Mouse (Mus musculus): ENCODE data around the gene Sp7. TPM values are rescaled to one million over a fixed set of nuclear protein-coding genes. Genes with fewer than 3 reads are reported as not detected.
"Not testable (repeated sequence)": the region's sequence is repeated elsewhere in the genome, so short reads cannot be mapped to it uniquely, and the experiment has no call there.

Gene Sp7
- polyA plus RNA-seq, 1 experiment from 2014 or later: 1.3 TPM

GRCm38 (mm10) chr15:102352177-102352576, 14.8 kb downstream of the Sp7 start:
- 60% methylated on average over 2 of the region's 2 CpGs for WGBS
- H3K4me2 ChIP-seq (replicated peaks; ENCODE audit: low read depth, low read length): no peak overlapping the region
- H3K4me1 ChIP-seq (ENCODE audit: insufficient read depth, low read length): peaks cover 18% of the 10 kb centered on the region
- no peak overlapping the region for H3K9ac ChIP-seq (replicated peaks; ENCODE audit: low read length)
- ATAC-seq (ENCODE audit: low FRiP score, low TSS enrichment): no peak
- no peak overlapping the region for H3K4me3 ChIP-seq (ENCODE audit: low read length)
- no peaks in the 10 kb centered on the region for H3K27me3 ChIP-seq (ENCODE audit: insufficient read depth, low read length)
- H3K9me3 ChIP-seq (ENCODE audit: low read length): no peaks in the 10 kb centered on the region
- H3K27ac ChIP-seq (ENCODE audit: low read length): no peak overlapping the region
- peaks cover 6% of the 10 kb centered on the region; the same call in 1 of the 2 replicates for H3K36me3 ChIP-seq (ENCODE audit: insufficient read depth, low read length)

GRCm38 (mm10) chr15:102350942-102351291, 16.1 kb downstream of the Sp7 start:
- Histone ChIP-seq H3K36me3 (ENCODE audit: insufficient read depth, low read length) (peaks cover 12% of the 10 kb centered on the region), H3K4me1 (ENCODE audit: insufficient read depth, low read length) (peaks cover 11% of the 10 kb centered on the region), H3K9me3 (ENCODE audit: low read length) (no peaks in the 10 kb centered on the region), H3K9ac (replicated peaks; ENCODE audit: low read length) (peak overlapping the region; percentile 67), H3K27me3 (ENCODE audit: insufficient read depth, low read length) (no peaks in the 10 kb centered on the region), H3K4me2 (replicated peaks; ENCODE audit: low read depth, low read length) (peak overlapping the region; percentile 63), H3K27ac (ENCODE audit: low read length) (peak overlapping the region; percentile 73), H3K4me3 (ENCODE audit: low read length) (peak overlapping the region; percentile 95)
- 9% methylated on average over 11 of the region's 11 CpGs for WGBS
- peak; percentile 31; the same call in 1 of the 2 replicates for ATAC-seq (ENCODE audit: low FRiP score, low TSS enrichment)

GRCm38 (mm10) chr15:102350138-102350941, 16.6 kb downstream of the Sp7 start, which contains the start of gene Aaas:
TSS of gene Aaas (minus strand) at chr15:102350771.
- Histone ChIP-seq H3K9ac (replicated peaks; ENCODE audit: low read length) (peak within 1 kb of the TSS; percentile 95), H3K9me3 (ENCODE audit: low read length) (no peaks in the 10 kb centered on the region), H3K27me3 (ENCODE audit: insufficient read depth, low read length) (no peaks in the 10 kb centered on the region), H3K27ac (ENCODE audit: low read length) (peak within 1 kb of the TSS; percentile 76), H3K4me2 (replicated peaks; ENCODE audit: low read depth, low read length) (peak within 1 kb of the TSS; percentile 90), H3K36me3 (ENCODE audit: insufficient read depth, low read length) (peaks cover 17% of the 10 kb centered on the region), H3K4me3 (ENCODE audit: low read length) (peak within 1 kb of the TSS; percentile 95), H3K4me1 (ENCODE audit: insufficient read depth, low read length) (peaks cover 7% of the 10 kb centered on the region)
- under 1% methylated on average over 56 of the region's 56 CpGs for WGBS
- ATAC-seq (ENCODE audit: low FRiP score, low TSS enrichment): peak; percentile 87

GRCm38 (mm10) chr15:102346444-102346843, 20.5 kb downstream of the Sp7 start:
- peaks cover 7% of the 10 kb centered on the region for H3K4me1 ChIP-seq (ENCODE audit: insufficient read depth, low read length)
- 62% methylated on average over 4 of the region's 4 CpGs for WGBS
- no peaks in the 10 kb centered on the region for H3K27me3 ChIP-seq (ENCODE audit: insufficient read depth, low read length)
- H3K4me3 ChIP-seq (ENCODE audit: low read length): no peak overlapping the region
- no peak overlapping the region for H3K27ac ChIP-seq (ENCODE audit: low read length)
- no peak for ATAC-seq (ENCODE audit: low FRiP score, low TSS enrichment)
- H3K4me2 ChIP-seq (replicated peaks; ENCODE audit: low read depth, low read length): no peak overlapping the region
- no peak overlapping the region for H3K9ac ChIP-seq (replicated peaks; ENCODE audit: low read length)
- peaks cover 27% of the 10 kb centered on the region for H3K36me3 ChIP-seq (ENCODE audit: insufficient read depth, low read length)
- H3K9me3 ChIP-seq (ENCODE audit: low read length): no peaks in the 10 kb centered on the region

GRCm38 (mm10) chr15:102344490-102344889, 22.5 kb downstream of the Sp7 start:
- Histone ChIP-seq H3K36me3 (ENCODE audit: insufficient read depth, low read length) (peaks cover 33% of the 10 kb centered on the region), H3K9me3 (ENCODE audit: low read length) (no peaks in the 10 kb centered on the region), H3K27me3 (ENCODE audit: insufficient read depth, low read length) (no peaks in the 10 kb centered on the region), H3K27ac (ENCODE audit: low read length) (no peak overlapping the region), H3K4me1 (ENCODE audit: insufficient read depth, low read length) (peaks cover under 1% of the 10 kb centered on the region), H3K9ac (replicated peaks; ENCODE audit: low read length) (no peak overlapping the region), H3K4me2 (replicated peaks; ENCODE audit: low read depth, low read length) (no peak overlapping the region), H3K4me3 (ENCODE audit: low read length) (no peak overlapping the region)
- 96% methylated on average over 3 of the region's 3 CpGs for WGBS
- ATAC-seq (ENCODE audit: low FRiP score, low TSS enrichment): no peak

GRCm38 (mm10) chr15:102341580-102341979, 25.4 kb downstream of the Sp7 start:
- ATAC-seq (ENCODE audit: low FRiP score, low TSS enrichment): no peak
- no peak overlapping the region for H3K27ac ChIP-seq (ENCODE audit: low read length)
- H3K4me1 ChIP-seq (ENCODE audit: insufficient read depth, low read length): no peaks in the 10 kb centered on the region
- H3K4me2 ChIP-seq (replicated peaks; ENCODE audit: low read depth, low read length): no peak overlapping the region
- WGBS: 10% methylated on average over 1 of the region's 1 CpGs
- H3K36me3 ChIP-seq (ENCODE audit: insufficient read depth, low read length): peaks cover 51% of the 10 kb centered on the region
- no peaks in the 10 kb centered on the region for H3K9me3 ChIP-seq (ENCODE audit: low read length)
- H3K9ac ChIP-seq (replicated peaks; ENCODE audit: low read length): no peak overlapping the region
- H3K27me3 ChIP-seq (ENCODE audit: insufficient read depth, low read length): no peaks in the 10 kb centered on the region
- no peak overlapping the region for H3K4me3 ChIP-seq (ENCODE audit: low read length)

- Histone ChIP-seq H3K4me1 (ENCODE audit: insufficient read depth, low read length) (no peaks in the 10 kb centered on the region), H3K36me3 (ENCODE audit: insufficient read depth, low read length) (peaks cover 46% of the 10 kb centered on the region), H3K27me3 (ENCODE audit: insufficient read depth, low read length) (no peaks in the 10 kb centered on the region), H3K27ac (ENCODE audit: low read length) (no peak overlapping the region), H3K9me3 (ENCODE audit: low read length) (no peaks in the 10 kb centered on the region), H3K4me3 (ENCODE audit: low read length) (no peak overlapping the region), H3K9ac (replicated peaks; ENCODE audit: low read length) (no peak overlapping the region), H3K4me2 (replicated peaks; ENCODE audit: low read depth, low read length) (no peak overlapping the region)
- ATAC-seq (ENCODE audit: low FRiP score, low TSS enrichment): no peak
- WGBS: 67% methylated on average over 5 of the region's 5 CpGs
Observed at GRCm38 (mm10) chr15:102339612-102340011, 27.4 kb downstream of the Sp7 start.

- Histone ChIP-seq H3K4me2 (replicated peaks; ENCODE audit: low read depth, low read length) (no peak overlapping the region), H3K36me3 (ENCODE audit: insufficient read depth, low read length) (peaks cover 54% of the 10 kb centered on the region), H3K27me3 (ENCODE audit: insufficient read depth, low read length) (no peaks in the 10 kb centered on the region), H3K9me3 (ENCODE audit: low read length) (no peaks in the 10 kb centered on the region), H3K4me3 (ENCODE audit: low read length) (no peak overlapping the region), H3K4me1 (ENCODE audit: insufficient read depth, low read length) (peaks cover 15% of the 10 kb centered on the region), H3K27ac (ENCODE audit: low read length) (no peak overlapping the region), H3K9ac (replicated peaks; ENCODE audit: low read length) (no peak overlapping the region)
- 88% methylated on average over 4 of the region's 4 CpGs for whole genome bisulfite sequencing
- ATAC-seq (ENCODE audit: low FRiP score, low TSS enrichment): no peak
Observed at GRCm38 (mm10) chr15:102336946-102337345, 30.0 kb downstream of the Sp7 start.

GRCm38 (mm10) chr15:102335925-102336324, 31.1 kb downstream of the Sp7 start:
- not testable (repeated sequence) for H3K27ac ChIP-seq (ENCODE audit: low read length); H3K27me3 ChIP-seq (ENCODE audit: insufficient read depth, low read length); H3K9me3 ChIP-seq (ENCODE audit: low read length); H3K9ac ChIP-seq (replicated peaks; ENCODE audit: low read length); ATAC-seq (ENCODE audit: low FRiP score, low TSS enrichment); H3K4me3 ChIP-seq (ENCODE audit: low read length); H3K4me2 ChIP-seq (replicated peaks; ENCODE audit: low read depth, low read length)
- 93% methylated on average over 5 of the region's 5 CpGs for WGBS
- H3K4me1 ChIP-seq (ENCODE audit: insufficient read depth, low read length): peaks cover 20% of the 10 kb centered on the region
- H3K36me3 ChIP-seq (ENCODE audit: insufficient read depth, low read length): peaks cover 54% of the 10 kb centered on the region

GRCm38 (mm10) chr15:102335254-102335653, 31.7 kb downstream of the Sp7 start:
- Histone ChIP-seq H3K9ac (replicated peaks; ENCODE audit: low read length) (no peak overlapping the region), H3K27ac (ENCODE audit: low read length) (no peak overlapping the region), H3K4me2 (replicated peaks; ENCODE audit: low read depth, low read length) (no peak overlapping the region), H3K4me3 (ENCODE audit: low read length) (no peak overlapping the region), H3K4me1 (ENCODE audit: insufficient read depth, low read length) (peaks cover 20% of the 10 kb centered on the region), H3K36me3 (ENCODE audit: insufficient read depth, low read length) (peaks cover 58% of the 10 kb centered on the region), H3K9me3 (ENCODE audit: low read length) (no peaks in the 10 kb centered on the region), H3K27me3 (ENCODE audit: insufficient read depth, low read length) (no peaks in the 10 kb centered on the region)
- 86% methylated on average over 8 of the region's 8 CpGs for WGBS
- no peak for ATAC-seq (ENCODE audit: low FRiP score, low TSS enrichment)
